In the genomic region with DNA sequence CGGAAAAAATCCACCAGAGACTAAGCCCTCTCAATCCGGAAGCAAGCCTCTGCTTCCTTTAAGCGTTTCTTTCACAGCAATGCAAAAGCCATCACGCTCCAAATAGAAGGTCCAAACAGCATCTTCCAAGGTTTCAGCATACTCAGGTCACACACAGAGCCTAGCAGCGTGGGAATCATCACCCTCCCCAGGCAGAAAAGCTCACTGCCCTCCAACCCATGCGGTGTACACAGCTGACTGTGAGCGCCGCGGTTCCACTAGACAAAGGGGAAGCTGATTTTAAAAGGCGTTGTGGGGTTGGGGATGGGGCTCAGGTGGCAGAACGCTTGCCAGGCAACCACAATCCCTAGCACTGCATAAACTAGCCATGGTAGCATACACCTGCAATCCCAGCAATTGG, we compare ENCODE assay signal across 9 mouse cellular contexts. TPM values are rescaled to one million over a fixed set of nuclear protein-coding genes. Genes with fewer than 3 reads are reported as not detected.
DNase-seq lines count a peak whose midpoint lies in the region; ATAC-seq lines count a peak whose summit lies in the region.
"Had no signal": no experiment of that assay in that cellular context is flagged by ENCODE, and none has a peak within 500 bp of the region (broad histone marks: within the 10 kb centered on the region; RNA-seq: fewer than 3 reads in every experiment).

No protein-coding gene starts in this region.

- 7% methylated on average over 11 of the region's 11 CpGs for WGBS in heart, embryonic 12.5 days
- 5% methylated on average over 11 of the region's 11 CpGs for WGBS in neural tube, embryonic 11.5 days
- WGBS in limb, embryonic 13.5 days: 9% methylated on average over 11 of the region's 11 CpGs

- H3K27me3 ChIP-seq in heart, embryonic 12.5 days (replicated peaks): peaks cover 20% of the 10 kb centered on the region
- no peaks in the 10 kb centered on the region for H3K27me3 ChIP-seq in neural tube, embryonic 11.5 days (ENCODE audit: control insufficient read depth, insufficient read depth, low read length)
- peaks cover 12% of the 10 kb centered on the region for H3K27me3 ChIP-seq in limb, embryonic 13.5 days

- 0 out of 2 replicates have a peak, but pooled peaks cover 4% of the 10 kb centered on the region for H3K9me3 ChIP-seq in heart, embryonic 12.5 days (replicated peaks)
- H3K9me3 ChIP-seq in neural tube, embryonic 11.5 days (ENCODE audit: control insufficient read depth, low read length): no peaks in the 10 kb centered on the region
- peaks cover 7% of the 10 kb centered on the region; the same call in 1 of the 2 replicates for H3K9me3 ChIP-seq in limb, embryonic 13.5 days

- no peak overlapping the region for H3K9ac ChIP-seq in heart, embryonic 12.5 days
- H3K9ac ChIP-seq in neural tube, embryonic 11.5 days (ENCODE audit: low read length): peak overlapping the region; percentile 58
- peak overlapping the region; percentile 48 for H3K9ac ChIP-seq in limb, embryonic 13.5 days

- no peak for DNase-seq in heart, adult 18-20 months
- DNase-seq in neural tube, embryonic 11.5 days (ENCODE audit: low spot score): peak; percentile 47
- DNase-seq in neural tube, embryonic 10.5 days (ENCODE audit: extremely low spot score, low spot score): no peak
- no peak for DNase-seq in layer of hippocampus, postnatal 10 days (ENCODE audit: low spot score in 2 of 2)
- DNase-seq in layer of hippocampus, postnatal 25 days (ENCODE audit: extremely low spot score in 1 of 2, low spot score in 1 of 2): no peak
- no peak for DNase-seq in left cerebral cortex, adult 11 months (ENCODE audit: low spot score)

- peaks cover 13% of the 10 kb centered on the region; the same call in 1 of the 2 replicates for H3K4me1 ChIP-seq in heart, embryonic 12.5 days (replicated peaks)
- no peaks in the 10 kb centered on the region for H3K4me1 ChIP-seq in neural tube, embryonic 11.5 days (ENCODE audit: control insufficient read depth, insufficient read depth, low read length)
- H3K4me1 ChIP-seq in limb, embryonic 13.5 days: peaks cover 26% of the 10 kb centered on the region

- peak overlapping the region; percentile 53 for H3K4me2 ChIP-seq in heart, embryonic 12.5 days
- peak overlapping the region; percentile 33 for H3K4me2 ChIP-seq in neural tube, embryonic 11.5 days (ENCODE audit: low read depth)
- peak overlapping the region; percentile 60 for H3K4me2 ChIP-seq in limb, embryonic 13.5 days (replicated peaks)

- H3K4me3 ChIP-seq in heart, embryonic 12.5 days: no peak overlapping the region
- H3K4me3 ChIP-seq in neural tube, embryonic 11.5 days (ENCODE audit: low read depth, low read length): no peak overlapping the region
- H3K4me3 ChIP-seq in limb, embryonic 13.5 days: no peak overlapping the region

- H3K27ac ChIP-seq in heart, embryonic 12.5 days (ENCODE audit: poor library complexity, severe bottlenecking): no peak overlapping the region
- H3K27ac ChIP-seq in neural tube, embryonic 11.5 days (ENCODE audit: low read depth, low read length): no peak overlapping the region
- no peak overlapping the region for H3K27ac ChIP-seq in limb, embryonic 13.5 days

- no peaks in the 10 kb centered on the region for H3K36me3 ChIP-seq in heart, embryonic 12.5 days
- no peaks in the 10 kb centered on the region for H3K36me3 ChIP-seq in neural tube, embryonic 11.5 days (ENCODE audit: control insufficient read depth, insufficient read depth, low read length)
- H3K36me3 ChIP-seq in limb, embryonic 13.5 days: no peaks in the 10 kb centered on the region

- ATAC-seq in heart, embryonic 12.5 days (ENCODE audit: insufficient number of reproducible peaks, low FRiP score): no peak
- ATAC-seq in neural tube, embryonic 11.5 days (ENCODE audit: insufficient read depth, low FRiP score, low TSS enrichment): peak; percentile 45; the same call in 1 of the 2 replicates
- no peak for ATAC-seq in limb, embryonic 13.5 days (ENCODE audit: low FRiP score, low read depth)

RNA-seq across cellular contexts. Expression of gene Fzd10, which starts 49.2 kb away (rescaled TPM):
- polyA plus RNA-seq in heart, embryonic 12.5 days (2016; fragmentation: Nextera tagmentation; extraction: Ambion mirVana): 0.42 and 0.50 TPM in 2 replicates
- total RNA-seq in heart, adult 18-20 months (2021): under 1 TPM in 1 of 2 experiments, not detected in 1; 0.23 TPM
- 21.4 and 21.6 TPM in 2 replicates for polyA plus RNA-seq in neural tube, embryonic 11.5 days (2014; fragmentation: Nextera tagmentation; extraction: Ambion mirVana)
- 5.6 and 7.1 TPM in 2 replicates for polyA plus RNA-seq in limb, embryonic 13.5 days (2015; fragmentation: Nextera tagmentation; extraction: Ambion mirVana)
- 1 to 10 TPM; 1.4 to 1.8 TPM for total RNA-seq in layer of hippocampus, postnatal 10 days (2021)
- under 1 TPM; 0.71 to 0.87 TPM for total RNA-seq in layer of hippocampus, postnatal 25 days (2021)
- polyA plus RNA-seq: C2C12 had no signal
